Mouse (Mus musculus) ES-CJ7 (cell line): ENCODE measurements around the gene 2010111I01Rik.

Experiments used
- DNase-seq: peaks from one replicate; pipeline ENCODE4 v3.0.0; 2011; ENCODE audit warnings: low read depth, low spot score

The 2010111I01Rik gene

GRCm38 (mm10) chr13:63242401-63243192, 277.9 kb downstream of the 2010111I01Rik start:
- no peak for DNase-seq

- no peak for DNase-seq
These were observed 278.9 kb downstream of the 2010111I01Rik start for GRCm38 (mm10) chr13:63243586-63243985.

GRCm38 (mm10) chr13:63244425-63244824, 279.7 kb downstream of the 2010111I01Rik start:
- no peak for DNase-seq

GRCm38 (mm10) chr13:63245218-63245617, 280.5 kb downstream of the 2010111I01Rik start:
- no peak for DNase-seq

GRCm38 (mm10) chr13:63245812-63246211, 281.1 kb downstream of the 2010111I01Rik start:
- DNase-seq: no peak

- DNase-seq: peak; percentile 17
These were observed 281.7 kb downstream of the 2010111I01Rik start for GRCm38 (mm10) chr13:63246332-63246940.

- DNase-seq: no peak
These were observed 282.3 kb downstream of the 2010111I01Rik start for GRCm38 (mm10) chr13:63247041-63247440.

GRCm38 (mm10) chr13:63247631-63248030, 282.9 kb downstream of the 2010111I01Rik start:
- no peak for DNase-seq

- no peak for DNase-seq
These were observed 283.6 kb downstream of the 2010111I01Rik start for GRCm38 (mm10) chr13:63248318-63248717.

GRCm38 (mm10) chr13:63249171-63249570, 284.5 kb downstream of the 2010111I01Rik start:
- no peak for DNase-seq

- no peak for DNase-seq
These were observed 285.2 kb downstream of the 2010111I01Rik start for GRCm38 (mm10) chr13:63249741-63250431.

- no peak for DNase-seq
These were observed 285.8 kb downstream of the 2010111I01Rik start for GRCm38 (mm10) chr13:63250441-63250980.

- no peak for DNase-seq
These were observed 286.6 kb downstream of the 2010111I01Rik start for GRCm38 (mm10) chr13:63251118-63251889.

GRCm38 (mm10) chr13:63252295-63253010, 287.8 kb downstream of the 2010111I01Rik start:
- no peak for DNase-seq

GRCm38 (mm10) chr13:63253147-63253546, 288.5 kb downstream of the 2010111I01Rik start:
- no peak for DNase-seq

- DNase-seq: no peak
These were observed 289.4 kb downstream of the 2010111I01Rik start for GRCm38 (mm10) chr13:63253886-63254636.

GRCm38 (mm10) chr13:63255519-63256011, 290.9 kb downstream of the 2010111I01Rik start:
- DNase-seq: no peak

GRCm38 (mm10) chr13:63256146-63256545, 291.5 kb downstream of the 2010111I01Rik start:
- DNase-seq: no peak

- DNase-seq: peak; percentile 27
These were observed 292.1 kb downstream of the 2010111I01Rik start for GRCm38 (mm10) chr13:63256807-63257206.

- DNase-seq: no peak
These were observed 293.5 kb downstream of the 2010111I01Rik start for GRCm38 (mm10) chr13:63258167-63258582.
